Mouse (Mus musculus): Measurements from ENCODE around the gene Strn.
"Not testable (repeated sequence)": the region's sequence is repeated elsewhere in the genome, so short reads cannot be mapped to it uniquely, and the experiment has no call there.

The Strn gene

DNA sequence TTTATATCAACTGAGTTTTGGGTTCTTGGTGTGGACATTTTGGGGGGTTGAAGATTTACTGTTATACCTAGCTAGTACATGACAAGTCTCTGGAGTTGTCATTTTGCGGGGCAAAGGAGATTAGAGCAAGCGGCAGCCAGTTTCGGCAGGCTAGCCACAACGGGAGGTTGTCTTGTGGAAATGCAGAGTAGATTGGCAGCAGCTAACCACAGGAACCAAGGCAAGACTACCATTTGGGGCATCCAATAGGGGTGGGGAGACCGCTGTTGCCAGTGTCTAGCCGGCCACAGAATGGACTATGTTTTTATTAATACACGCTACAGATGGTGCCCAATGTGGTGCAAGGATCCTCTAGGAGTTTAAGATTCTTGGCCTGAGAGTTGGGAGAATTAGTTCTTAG is 28.6 kb downstream of the Strn start:
- no peak for DNase-seq

DNA sequence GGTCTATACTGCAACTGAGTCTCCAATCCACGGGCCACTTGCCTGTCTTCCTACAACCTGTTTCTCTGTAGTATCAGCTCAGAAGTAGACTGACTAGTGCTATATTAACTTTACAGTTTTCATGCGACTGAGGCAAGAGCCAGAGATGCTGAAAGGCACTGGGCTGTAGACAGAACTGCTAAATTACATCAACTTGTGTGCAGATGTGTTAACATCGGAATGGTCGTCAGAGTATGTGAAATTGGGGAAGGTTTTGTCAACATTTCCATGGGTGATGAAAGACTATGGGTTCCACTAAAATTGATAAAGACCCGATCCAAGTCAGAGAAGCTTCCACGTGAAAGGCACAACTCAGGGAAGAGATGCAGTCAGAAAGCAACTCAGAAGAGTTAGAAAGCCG is 34.0 kb downstream of the Strn start:
- DNase-seq: no peak

DNA sequence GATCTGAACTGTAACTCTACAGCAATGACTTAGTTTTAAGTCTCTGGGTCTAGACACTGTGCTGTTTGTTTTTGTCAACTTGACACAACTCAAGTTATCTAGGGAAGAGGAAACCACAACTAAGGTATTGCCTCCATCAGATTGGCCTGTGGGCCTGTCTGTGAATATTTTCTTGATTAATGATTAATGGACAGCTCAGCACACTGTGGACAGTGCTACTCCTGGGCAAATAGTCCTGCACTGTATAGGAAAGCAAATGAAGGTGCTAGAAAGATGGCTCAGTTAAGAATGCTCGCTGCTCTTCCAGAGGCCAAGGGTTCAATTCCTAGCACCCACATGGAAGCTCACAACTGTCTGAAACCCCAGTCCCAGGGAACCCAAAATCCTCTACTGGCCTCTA is 38.0 kb downstream of the Strn start:
- DNase-seq: no peak

DNA sequence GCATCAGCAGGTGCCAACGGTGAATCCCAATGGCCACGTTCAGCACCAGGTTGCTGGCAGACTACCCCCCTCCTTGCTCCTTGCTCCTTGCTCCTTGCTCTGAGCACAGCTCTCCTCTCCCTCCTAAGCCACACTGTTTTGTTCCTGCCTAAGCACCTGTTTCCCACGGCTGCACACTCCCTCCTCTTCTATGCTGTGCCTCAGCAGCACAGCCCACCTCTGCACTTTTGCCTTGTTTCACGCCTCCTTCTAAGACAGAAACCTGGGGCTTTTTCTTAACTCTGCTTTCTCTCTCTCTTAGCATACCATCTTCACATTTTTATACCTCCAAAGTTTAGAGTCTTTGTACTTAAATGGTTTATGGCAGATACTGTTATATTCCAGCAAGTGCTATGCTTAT is 39.5 kb downstream of the Strn start:
- DNase-seq: no peak

DNA sequence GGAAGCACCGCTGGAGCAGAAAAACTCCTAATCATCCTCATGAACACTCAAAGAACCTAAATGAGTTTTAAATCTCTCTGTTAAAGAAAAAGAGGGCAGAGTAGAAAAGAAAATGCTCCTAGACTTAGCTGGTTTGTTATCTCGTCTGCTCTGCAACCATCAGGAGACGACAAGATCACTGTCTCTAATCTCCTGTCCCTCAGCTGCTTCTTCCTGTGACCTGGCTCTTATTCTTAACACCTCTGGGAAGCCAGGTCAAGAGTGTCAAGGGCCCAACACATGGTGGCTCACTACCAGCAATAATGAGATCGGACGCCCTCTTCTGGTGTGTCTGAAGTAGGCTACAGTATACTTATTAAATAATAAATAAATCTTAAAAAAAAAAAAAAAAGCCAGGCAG is 40.1 kb downstream of the Strn start:
- no peak for DNase-seq

DNA sequence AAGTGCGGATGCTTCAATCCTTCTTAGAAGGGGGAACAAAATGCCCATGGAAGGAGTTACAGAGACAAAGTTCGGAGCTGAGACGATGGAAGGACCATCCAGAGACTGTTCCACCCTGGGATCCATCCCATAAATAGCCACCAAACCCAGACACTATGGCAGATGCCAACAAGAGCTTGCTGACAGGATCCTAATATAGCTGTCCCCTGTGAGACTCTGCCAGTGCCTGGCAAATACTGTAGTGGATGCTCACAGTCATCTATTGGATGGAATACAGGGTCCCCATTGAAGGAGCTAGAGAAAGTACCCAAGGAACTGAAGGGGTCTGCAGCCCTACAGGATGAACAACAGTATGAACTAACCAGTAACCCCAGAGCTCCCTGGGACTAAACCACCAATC is 47.8 kb downstream of the Strn start:
- not testable (repeated sequence) for DNase-seq

DNA sequence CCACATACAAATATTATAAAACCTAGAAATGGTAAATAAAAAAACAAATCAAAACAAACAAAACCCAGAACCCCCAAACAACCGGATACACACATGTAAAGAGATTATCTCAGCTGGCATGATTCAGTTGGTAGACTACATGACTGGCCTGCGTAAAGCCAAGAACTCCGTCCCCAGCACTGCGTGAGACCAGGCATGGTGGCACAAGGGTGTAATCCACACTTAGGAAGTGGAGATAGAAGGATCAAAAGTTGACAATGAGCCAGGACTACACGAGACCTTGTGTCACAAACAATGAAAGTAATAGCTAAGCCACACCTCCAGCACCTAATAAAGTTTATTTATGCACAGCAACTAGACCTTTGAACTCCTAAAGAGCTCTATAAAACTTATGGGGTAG is 49.0 kb downstream of the Strn start:
- no peak for DNase-seq

DNA sequence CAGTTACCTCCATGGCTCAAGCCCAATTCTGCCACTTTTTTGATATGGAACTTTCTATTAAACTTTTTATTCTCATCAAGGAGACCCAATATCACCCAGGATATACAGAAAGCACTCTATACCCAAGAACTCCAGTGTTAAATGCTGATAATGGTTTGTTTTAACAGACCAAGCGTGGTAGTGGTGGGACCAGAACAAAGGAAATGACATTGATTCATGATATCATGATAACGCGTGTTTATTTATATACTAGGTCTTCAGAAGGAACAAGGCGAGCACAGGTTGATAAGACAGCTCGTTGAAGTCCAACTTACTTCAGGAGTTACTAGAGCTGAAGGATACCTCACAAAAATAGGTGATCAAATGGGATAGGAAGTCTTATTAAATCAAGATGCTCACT is 52.0 kb downstream of the Strn start:
- DNase-seq: no peak

DNA sequence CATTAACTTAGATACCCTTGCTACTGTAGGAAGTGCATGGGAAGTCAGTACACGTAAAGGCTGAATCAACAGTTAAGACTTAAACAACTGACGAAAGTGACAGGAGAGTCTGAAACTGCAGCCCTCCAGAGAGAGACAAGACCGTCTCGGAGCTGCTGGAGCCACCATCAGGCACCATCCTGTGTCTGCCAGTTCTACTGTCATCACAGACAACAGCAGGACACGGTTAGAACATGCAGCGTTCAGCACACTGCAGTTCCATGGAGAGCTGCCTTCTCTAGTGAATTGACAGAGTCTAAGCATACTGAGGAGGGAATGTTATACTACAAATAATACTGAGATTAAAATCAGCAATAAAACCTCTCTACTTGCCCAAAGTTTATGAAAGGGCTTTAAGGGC is 54.6 kb downstream of the Strn start:
- no peak for DNase-seq

DNA sequence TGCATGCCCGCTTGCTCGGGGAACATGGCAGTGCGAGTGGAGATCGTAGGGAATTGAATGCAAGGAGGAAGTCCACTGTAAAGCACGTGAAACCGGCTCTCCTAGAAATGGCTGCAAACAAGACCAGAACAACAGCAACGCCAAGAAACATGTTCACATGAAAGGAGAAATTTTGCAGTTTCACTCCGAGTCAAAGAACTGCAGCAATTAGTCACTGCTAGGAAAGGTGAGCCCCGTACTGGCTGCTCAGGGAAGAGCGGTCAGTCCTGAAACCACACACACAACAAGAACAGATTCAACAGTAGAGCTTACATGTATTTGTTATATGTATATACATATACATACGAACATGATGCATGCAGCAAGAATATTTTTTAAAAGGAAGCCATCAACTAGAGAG is 57.5 kb downstream of the Strn start:
- DNase-seq: no peak

DNA sequence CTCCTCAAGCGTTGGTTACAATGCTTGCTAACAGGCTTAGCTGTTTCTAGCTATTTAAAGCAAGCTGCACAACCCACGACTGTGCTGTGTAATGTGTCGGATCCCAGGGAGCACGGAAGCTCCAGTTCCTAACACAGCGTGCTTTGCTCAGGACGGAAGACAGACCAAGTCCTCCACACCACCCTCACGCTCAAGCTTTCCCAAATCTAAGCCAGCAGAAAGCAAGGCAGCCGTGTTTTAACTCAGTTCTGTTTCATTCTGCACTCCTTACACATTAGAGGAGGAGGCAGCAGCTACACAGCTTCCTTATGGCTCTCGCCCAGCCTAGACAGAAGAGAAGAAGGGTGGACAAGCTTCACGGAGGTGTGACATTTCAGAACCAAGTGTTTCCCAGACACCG is 60.2 kb downstream of the Strn start:
- DNase-seq: no peak

DNA sequence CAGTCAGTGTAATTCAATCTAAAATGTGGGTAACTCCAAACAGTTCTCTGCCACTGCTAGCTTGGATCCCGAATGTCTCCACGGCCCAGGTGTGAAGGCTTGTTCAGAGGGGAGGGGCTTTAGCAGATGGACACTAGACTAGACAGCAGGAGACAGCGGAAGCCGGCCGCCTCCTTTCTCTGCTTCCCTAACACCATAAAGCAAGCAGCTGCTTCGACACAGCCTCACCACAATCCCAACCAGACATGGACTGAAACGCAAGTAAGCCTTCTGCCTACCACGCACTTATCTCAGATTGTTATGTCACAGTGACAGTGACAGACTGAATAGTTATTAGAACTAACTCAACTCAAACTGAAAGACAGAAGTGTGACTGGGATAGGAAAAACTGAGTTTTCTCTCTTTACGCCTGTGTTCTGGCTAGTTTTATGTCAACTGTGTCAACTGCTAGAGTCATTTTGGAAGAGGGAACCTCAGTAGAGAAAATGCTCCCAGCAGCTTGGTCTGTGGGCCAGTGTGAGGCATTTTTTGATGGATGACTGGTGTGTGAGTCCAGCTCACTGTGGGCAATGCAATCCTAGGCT is 71.9 kb downstream of the Strn start:
- DNase-seq: no peak

DNA sequence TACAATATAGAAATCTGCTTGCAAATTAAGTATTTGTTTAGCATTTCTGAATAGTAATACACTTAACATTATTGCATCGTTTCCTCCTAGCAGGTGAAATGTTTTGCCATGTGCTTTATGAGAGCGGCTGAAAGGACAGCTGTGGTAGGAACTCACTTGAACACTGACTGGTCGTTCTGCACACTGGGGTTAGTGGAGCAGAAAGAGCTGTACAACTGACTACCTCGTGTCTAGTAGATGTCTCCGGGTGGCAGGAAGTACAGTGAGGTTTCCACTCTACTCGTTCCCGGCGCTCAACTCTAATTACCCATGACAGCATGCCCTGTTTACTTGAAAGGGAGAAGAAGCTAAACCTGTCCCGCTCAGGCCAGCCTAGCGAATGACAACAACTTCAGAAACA is 82.2 kb downstream of the Strn start:
- no peak for DNase-seq

DNA sequence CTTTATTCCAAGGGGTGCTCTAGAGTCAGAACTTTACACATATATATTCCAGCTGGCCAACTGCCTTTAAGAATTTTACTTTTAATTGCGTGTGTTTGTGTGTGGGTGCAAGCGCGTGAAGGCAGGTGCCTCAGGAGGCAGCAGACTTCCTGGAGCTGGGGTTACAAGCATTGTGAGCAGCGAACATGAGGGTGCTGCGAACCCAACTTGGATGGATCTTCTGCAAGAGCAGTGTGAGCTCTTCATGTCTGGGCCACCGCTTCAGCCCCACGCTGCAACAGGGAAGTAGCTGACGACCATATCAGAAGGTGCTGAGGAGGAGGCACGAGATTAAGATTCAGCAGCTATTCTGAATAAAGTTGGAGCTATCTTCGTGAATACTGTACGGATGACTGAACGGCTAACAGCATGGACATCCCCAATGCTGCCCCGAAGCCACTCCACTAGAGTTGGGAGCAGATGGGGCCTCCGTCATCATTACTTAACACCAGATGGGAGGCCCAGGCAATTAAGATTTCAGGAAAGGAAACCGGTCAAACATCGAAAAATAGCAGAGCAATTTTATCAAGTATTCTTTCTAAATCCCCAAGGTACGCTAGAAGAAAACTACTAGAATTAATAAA is 93.0 kb downstream of the Strn start:
- DNase-seq: no peak

DNA sequence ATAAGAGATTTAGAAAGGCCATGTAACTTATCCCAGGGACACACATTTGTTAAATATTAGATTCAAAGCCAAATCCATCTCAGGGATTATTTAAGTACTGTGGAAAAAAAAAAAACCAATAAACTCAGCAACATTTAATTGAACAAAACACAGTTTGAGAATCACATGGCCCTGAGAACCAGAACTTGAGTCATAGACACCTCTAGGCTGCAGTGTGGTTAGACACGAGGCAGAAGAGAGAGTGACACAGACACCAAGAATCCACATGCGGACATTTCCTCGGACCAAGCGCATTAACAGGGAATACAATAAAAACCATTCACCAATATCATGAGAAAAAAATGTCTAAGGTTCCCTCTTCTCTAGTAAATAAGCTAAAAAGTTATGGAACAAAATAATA is 94.7 kb downstream of the Strn start:
- DNase-seq: no peak

DNA sequence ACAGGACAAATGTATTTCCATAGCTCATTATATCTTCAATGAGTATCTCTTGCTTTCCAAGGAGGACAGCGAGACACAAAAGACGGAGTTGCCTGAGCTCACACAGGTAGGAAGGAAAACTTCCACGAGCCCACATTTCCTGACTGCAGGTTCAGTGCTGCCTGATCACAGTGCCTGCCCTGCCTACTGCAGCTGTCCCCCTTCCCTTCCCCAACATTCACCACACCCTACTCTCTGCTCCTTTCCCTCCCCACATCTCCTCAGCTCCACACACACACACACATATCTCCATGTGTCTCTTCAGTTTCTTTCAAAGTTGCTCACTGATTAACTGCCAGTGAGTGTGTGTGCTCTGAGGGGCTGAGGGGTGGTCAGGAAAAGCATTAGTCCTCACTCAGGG is 96.6 kb downstream of the Strn start:
- DNase-seq: no peak

DNA sequence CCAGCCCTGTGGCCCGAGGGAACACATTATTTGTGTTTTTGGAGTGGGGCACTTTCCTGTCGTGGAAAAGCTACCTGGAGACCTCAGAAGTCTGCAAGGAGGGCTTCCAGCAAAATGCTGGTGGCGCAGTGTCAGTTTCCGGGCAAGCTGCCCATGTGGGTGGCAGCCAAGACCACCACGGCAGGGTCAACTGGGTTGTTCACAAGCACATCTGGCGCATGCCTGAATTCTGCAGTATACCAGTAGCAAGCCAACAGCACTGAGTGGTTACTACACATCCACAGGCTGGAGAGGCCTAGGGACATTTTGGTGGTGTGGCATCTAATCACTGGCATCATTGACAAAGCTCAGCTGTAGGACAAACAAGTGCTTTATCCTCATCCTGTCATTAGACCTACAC is 97.9 kb downstream of the Strn start:
- DNase-seq: no peak

DNA sequence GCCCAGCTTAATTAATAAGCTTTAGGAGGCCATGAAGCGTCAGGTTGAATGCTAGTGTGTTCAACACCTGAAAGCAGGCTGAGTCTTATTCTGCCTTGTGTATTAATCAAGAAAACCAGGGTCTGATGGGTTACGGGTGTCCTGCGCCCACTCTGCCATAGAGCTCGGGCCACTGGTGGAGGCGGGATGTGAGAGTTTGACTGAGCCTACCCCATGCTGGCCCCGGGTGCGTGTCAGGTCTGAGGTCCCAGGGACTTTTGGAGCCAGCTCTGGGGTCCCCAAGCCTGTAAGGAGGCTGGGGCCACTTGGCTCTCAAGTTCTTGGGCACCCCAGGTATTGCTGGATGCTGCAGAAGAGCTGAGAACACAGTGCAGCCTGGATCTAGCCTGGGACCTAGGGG is 99.9 kb downstream of the Strn start:
- no peak for DNase-seq

DNA sequence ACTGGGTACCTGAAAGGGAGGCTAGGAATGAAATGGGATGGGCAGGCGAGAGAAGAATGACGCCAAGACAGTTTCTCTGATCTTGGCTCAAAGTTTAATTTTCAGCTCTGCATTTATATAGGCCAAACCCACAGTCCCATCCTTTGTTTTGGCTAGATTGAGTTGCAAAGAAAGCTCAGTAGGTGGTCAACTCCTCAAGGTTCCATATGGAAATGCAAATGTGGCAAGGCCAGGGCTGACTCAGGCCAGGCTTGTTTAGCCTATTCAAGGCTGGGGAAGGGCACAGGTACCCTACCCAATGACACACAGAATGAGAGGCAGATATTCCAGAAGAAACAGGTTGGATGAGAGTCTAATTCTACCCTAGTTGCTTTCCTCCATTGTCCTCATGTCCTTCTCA is 101.4 kb downstream of the Strn start:
- no peak for DNase-seq

DNA sequence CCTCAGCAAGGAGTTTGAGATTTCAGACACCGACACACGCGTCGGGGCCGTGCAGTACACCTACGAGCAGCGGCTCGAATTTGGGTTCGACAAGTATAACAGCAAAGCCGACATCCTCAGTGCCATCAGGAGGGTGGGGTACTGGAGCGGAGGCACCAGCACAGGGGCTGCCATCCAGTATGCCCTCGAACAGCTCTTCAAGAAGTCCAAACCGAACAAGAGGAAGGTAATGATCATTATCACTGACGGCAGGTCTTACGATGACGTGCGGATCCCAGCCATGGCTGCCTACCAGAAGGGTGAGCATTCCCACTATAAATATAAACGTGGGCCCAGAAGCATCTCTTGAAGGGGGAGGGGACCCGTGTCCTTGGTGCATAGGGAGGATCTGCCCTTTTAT is 112.1 kb downstream of the Strn start:
- DNase-seq: no peak

DNA sequence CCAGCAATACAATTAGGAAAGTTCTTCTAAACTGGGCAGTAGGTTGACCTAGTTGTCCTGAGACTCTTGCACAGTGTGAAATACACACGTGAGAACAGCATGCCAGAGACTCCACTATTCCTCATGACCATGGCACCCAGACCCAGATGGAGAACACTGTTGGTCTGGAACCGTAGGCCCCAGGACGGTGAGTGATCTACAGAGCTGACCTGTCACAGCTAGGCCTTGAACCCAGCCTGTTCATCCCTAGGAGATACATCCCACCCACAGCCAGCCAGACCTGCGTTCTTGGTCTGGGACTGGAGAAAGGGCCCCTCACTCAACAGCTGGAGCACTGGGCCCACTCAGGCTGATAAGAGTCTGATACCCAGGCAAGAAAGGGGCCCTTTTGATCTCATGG is 115.1 kb downstream of the Strn start:
- DNase-seq: no peak

DNA sequence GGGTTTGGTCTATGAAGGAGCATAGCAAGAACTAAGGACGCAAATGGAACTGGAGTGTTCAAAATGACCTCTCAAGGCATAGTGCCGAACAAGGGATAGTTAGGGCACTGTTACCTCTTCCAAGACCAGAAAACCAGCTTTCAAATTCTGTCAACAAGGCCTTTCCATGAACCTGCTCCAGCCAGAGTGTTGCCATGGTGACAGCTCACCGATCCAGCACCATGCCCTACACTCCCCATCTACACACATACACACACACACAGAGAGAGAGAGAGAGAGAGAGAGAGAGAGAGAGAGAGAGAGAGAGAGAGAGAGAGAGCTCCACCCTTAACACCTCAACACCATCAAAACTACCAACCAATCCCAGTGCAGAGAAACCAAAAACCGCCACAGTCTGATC is 116.3 kb downstream of the Strn start:
- no peak for DNase-seq

DNA sequence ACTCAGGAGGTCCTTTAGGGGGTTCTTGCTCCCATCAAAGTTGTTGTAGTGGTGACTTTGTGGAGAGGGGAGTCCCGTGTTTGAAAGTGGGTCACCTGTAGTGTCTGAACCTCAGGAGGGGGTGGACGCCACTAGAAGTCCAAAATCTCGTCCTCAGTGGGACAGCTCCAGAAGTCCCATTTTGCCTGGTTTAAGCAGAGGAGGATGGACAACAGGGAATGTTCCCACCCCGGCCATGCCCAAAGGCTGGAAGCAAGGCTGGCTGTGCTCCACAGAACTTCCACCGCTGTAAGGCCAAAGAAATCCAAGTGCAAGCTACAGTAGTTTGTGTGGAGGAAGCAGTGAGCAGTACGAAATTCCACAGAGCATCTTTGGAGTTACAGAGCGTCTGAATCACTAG is 117.0 kb downstream of the Strn start:
- DNase-seq: no peak

DNA sequence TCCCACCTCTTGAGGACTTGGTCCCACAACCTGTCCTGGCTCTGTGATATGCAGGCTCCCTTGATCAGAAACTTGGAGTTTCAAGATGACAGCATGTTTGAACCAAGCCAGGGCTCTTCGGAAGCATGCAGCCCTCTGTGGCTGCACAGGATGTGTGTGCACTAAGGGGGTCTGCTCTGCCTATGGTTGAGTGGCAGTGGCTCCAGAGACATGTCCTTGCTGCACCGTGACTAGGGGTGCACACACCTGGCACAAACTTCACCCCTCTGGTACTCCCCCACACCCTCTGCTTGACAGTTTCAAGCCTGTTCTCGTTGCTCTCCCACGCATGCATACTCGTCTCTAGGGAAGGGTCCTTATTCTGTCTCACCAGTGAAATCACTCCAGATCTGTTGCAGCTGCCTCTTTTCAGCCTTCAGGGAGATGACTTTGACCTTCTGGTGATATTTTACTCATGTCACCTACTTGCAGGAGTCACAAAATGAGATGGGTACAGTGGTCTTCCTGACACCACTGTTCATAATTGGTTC is 118.8 kb downstream of the Strn start:
- DNase-seq: no peak

DNA sequence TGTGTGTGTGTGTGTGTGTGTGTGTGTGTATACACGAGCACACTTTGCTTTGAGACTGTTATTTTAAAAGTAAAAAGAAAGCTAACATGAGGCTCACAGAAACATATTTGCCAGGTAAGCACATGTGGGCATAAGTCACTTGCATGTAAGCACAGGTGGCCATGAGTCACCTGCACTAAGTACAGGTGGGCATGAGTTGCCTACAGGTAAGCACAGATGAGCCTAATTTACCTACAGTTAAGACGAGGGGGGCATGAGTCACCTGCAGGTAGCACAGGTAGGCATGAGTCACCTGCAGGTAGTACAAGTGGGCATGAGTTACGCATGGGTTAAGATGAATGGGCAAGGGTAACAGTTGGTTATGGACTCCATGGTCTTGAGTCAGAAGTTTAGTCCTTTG is 121.9 kb downstream of the Strn start:
- no peak for DNase-seq

All from embryo, embryonic 11 days (tissue).